Mouse (Mus musculus): ENCODE data around the gene Pip.

Pip gene

DNA sequence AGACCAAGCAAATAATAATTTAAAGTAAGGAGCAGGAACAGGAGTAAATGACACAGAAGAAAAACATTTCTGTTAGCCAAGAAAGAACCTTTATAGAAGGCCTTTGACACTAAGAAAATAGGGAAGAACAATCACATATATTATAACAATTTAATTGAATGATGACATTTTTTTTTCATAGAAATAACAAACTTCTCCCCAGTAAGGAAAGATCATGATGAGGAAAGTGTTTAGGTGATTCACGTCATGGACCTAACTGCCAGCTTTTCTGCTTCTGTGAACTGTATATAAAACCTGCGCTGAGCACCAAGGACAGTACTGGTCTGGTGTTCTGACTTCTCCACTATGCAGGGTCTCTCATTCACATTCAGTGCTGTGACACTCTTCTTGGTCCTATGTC is at the start of gene Pip:
Pip (plus strand) TSS at position 301 of the 400 bp plus-strand sequence.
- no peak for DNase-seq

DNA sequence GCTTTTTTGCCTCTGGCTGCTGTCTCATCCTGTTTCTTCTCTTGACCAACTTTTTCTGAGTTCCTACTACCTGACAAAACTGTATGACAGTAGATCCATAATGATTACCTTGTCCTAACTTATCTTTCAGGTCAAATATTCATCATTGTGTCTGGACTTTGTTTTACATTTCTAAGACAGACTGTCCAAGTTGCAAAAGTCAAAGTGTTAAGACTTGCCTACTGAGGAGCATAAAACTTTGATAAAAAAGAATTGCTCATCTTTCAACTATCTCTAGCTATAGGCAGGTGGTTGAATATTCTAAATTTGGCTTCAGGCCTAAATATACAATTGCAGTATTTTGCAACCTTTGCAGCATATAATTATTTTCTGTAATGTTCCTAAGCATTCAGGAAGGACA is 23.2 kb upstream of the Pip start:
- DNase-seq: no peak

DNA sequence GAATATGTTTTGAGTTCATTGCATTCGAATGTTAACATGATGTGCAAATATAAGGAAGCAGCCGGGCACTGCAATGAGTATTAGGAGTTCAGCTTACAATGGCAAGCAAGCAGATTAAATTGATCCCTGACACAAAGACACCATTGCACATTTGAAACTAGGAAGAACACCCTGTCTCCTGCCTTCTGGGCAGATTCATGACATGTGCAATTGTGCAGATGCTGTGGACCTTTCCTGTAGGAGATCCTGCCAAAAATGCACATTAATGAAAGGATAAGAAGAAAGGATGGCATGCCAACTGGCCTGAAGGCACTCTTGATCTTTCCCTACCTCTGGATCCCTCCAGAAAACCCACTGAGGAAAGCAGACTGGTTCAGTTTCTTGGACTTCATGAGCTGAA is 17.8 kb upstream of the Pip start:
- no peak for DNase-seq

DNA sequence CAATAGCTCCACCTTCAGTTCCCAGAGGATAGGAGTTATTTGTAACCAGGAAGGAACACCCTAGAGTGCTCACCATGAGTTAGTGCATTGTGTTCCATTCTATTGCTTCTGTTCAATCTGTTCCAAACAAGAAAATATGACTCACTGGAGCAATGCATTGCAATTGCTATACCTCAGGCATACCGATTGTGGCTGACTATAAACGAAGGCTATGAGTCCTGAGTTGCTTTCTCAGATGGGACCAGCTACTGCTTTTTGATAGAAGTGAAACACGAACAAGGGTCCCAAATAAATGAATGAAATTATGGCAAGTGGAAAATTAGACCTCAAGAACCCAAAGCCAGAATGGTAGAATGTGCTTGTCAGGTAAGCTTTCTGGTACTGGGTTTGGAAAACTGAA is 5.4 kb downstream of the Pip start, which contains the start of gene Sval2:
Sval2 (plus strand) TSS at position 301 of the 400 bp plus-strand sequence.
- no peak for DNase-seq

DNA sequence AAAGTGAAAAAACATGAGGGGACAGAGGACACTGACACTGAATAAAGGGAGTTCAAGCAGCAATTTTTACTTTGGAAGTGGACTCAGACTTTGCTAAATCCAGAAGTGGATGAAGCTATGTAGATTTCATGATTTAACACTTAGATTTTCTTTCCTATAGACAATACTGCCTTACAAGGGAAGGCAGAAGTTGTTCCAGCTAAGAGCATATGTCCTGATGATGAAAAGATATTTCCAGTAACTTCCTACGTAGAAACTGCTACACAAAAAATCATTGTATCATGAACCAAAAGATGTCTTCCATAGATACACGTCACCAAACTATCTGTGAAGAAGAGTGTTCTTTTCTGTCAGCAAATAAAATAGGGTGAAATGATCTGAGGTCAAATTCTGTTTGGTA is 16.7 kb downstream of the Pip start:
- DNase-seq: no peak
